Mouse (Mus musculus): ENCODE data around the gene Dnah8.
A peak's percentile ranks its signal among the peaks of the same experiment; 100 is the strongest.

Dnah8 gene

DNA sequence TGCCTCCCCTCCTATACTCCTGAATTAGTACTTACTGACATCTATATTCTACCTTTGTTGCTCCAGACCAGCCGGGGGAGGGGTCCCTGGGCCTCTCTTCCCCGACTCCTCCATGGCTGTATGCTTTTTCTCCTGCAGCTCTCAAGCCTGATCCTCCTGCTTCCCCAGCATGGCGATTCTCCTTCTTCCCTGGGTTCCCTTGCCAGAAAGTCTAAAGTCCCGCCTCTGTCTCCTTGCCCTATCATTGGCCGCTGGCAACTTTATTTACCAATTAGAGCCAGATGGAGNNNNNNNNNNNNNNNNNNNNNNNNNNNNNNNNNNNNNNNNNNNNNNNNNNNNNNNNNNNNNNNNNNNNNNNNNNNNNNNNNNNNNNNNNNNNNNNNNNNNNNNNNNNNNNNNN, 40.7 kb downstream of the Dnah8 start:
- no peak for DNase-seq

DNA sequence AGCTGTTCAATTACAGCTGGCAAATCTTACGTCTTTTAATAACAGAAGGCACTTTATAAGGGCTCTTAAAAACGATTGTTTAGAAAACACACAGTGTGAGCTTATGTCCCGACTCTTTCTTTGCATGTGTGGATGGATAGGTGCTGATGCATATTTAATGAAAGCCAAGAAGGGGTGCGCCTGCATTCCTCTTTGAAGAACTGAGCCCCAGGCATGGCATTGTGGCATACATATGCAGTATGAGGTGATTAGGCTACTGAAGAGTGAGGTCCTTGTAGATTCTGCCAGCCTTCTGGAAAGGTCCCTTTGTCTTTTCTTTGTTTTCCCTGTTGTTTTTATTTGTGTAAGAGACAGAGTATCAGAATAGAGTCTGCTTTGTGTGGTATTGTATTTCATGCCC, 48.4 kb downstream of the Dnah8 start:
- no peak for DNase-seq

DNA sequence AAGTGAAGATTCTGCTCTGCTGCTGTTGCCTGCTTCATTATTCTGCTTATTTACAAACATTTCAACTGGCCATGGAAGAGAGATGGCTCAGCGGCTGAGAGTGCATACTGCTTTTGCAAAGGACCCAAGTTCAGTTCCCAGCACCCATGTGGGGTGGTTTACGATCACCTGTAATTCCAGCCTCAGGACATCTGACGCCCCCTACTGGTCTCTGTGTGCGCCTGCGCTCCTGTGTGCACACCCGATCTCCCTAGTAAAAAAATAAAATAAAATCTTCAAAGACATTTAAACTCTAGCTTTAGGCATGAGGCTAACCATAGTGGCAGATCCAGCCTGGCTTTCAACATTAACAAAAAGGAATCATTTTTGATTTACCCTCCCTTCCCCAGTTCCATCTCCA, 48.9 kb downstream of the Dnah8 start:
- no peak for DNase-seq

DNA sequence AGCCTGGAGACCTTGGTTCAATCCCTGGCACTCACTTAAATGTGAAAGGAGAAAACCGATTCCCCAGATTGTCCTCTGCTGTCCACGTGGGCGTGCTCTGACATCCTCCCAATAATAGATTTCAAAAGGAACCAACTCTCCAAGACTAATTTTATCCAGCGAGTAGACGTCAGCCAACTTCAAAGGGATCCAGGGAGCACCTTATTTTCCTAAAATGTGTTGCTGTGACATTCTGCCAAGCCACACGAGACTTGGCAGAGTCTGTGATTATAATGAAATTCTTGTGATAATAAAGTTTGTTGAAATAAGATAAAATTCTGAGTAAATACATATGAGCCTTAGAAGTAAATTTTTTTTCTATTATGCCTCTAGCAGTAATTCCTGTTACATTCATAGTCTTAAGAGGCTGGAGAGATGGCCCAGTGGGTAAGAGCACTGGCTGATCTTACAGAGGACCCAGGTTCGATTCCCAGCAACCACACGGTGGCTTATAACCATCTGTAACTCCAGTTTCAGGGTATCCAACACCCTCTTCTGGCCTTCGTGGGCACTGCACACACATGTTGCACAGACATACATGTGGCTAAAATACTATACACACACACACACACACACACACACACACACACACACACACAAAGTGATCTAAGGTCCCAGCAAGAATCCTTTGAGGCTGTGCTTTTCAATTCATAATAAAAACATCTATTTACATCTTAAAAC, 51.0 kb downstream of the Dnah8 start:
- DNase-seq = no peak

DNA sequence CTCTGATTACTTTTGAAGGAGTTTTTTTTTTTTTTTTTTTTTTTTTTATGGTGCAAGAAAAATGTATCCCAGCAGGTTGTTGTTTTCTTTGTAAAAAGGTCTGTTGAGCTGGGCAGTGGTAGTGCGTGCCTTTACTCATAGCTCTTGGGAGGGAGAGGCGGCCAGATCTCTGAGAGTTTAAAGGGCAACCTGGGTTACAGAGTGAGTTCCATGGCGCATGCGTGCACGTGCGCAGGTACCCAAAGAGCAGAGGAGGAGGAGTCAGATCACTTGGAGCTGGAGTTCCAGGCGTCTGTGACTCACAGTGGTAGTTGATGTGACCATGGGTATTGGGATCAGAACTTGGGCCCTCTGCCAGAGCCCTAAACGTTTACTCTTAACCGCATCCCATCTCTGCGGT, 54.4 kb downstream of the Dnah8 start:
- no peak for DNase-seq

DNA sequence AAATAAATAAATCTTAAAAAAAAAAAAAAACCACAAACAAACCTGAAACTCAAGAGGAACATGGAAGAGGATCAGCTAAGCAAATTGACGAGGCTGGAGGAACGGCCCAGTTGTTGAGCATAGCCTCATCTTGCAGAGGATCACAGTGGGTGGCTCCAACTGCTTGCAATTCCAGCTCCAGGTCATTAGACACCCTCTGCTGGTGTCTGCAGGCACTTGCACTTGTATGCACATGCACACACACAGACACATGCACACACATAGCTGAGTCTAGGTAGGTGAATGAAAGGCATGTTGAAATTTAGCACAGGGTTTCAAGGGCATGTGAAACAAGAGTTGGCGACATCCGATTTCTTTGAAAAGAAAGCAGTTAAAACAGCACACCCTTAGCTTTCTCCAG, 55.5 kb downstream of the Dnah8 start:
- no peak for DNase-seq

DNA sequence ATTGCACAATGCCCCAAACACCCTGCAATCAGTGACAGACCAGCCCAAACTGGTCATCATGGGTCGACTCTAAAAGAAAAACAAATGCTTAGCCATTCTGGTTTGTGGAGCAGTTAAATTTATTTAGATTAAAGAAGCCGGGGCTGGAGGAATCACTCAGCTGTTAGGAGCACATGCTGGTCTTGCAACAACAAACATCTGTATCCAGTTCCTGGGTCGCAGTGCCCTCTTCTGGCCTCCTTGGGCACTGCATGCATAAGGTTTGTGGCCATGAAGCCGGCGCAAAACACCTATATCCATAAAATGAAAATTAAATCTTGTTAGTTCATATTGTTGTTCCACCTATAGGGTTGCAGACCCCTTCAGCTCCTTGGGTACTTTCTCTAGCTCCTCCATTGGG, 57.5 kb downstream of the Dnah8 start:
- peak; percentile 74 for DNase-seq

DNA sequence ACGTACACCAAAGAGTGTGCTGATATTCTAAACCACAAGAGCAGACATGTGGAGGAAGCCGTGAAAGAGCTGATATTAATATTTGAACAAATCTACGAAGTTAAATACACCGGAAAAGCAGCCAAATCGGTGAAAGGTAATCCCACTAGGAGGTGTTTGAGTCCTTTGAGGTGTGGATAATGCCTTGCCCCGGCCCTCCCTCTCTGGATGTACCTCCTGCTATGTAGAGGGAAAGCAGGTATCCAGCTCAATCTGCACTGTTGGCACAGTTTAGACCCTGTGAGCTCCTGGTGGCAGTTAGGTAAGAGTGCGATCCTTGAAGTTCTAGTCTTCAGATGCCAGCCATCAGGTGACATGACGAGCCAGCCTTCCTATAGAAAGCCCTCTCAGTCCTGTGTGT, 66.0 kb downstream of the Dnah8 start:
- no peak for DNase-seq

DNA sequence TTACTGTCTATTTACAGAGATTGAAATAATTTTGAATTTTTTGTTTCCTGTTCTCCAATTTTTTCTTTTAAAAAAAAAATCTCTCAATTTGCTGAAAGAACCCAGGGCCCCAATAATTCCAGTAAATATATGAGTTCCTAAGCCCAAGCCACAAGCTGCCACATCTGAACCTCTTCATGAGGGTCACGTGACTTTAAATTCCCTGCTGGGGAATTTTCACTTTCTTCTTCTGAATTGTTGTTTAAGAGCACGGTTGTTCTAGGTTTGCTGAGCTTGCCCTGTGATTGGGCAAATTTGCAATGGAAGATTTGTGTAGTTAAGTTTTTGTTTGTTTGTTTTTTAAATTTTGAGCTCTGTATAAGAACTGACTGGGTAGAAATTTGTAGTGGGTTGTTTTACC, 67.3 kb downstream of the Dnah8 start:
- no peak for DNase-seq

DNA sequence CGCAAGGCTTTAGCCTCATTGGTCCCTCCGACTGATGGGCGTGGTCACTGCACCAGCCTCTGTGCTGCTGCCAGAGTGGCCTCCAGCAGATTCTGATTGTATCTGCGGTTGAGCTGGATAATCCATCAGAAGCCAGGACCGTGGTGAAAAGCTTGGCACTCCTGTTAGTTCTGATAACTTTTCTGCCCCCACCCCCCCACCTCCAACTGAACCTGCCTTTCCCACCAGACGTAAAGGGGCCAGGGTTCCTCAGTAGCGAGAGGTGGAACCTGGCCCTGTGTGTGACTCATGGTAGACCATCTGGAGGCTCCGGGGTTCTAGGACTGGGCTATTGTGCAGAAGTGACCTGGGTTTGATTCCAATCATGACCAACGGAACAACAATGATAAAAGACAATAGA, 70.1 kb downstream of the Dnah8 start:
- no peak for DNase-seq

DNA sequence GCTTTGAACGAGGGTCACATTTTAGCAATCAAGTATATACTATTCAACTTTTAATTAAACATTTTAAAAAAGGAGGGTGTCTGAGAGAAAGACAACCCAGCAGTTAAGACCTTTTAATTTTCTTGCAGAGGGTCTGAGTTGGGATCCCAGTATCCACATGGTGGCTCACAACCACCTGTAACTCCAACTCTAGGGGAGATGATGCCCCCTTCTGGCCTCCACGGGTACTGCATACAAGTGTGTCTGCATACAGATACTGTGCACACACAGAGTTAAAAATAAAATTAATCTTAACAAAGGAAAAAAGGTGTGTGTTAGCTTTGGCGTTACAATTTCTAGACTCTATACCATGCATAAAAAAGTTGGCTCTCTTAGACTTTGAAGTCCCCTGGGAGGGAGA, 90.6 kb downstream of the Dnah8 start:
- DNase-seq = no peak

DNA sequence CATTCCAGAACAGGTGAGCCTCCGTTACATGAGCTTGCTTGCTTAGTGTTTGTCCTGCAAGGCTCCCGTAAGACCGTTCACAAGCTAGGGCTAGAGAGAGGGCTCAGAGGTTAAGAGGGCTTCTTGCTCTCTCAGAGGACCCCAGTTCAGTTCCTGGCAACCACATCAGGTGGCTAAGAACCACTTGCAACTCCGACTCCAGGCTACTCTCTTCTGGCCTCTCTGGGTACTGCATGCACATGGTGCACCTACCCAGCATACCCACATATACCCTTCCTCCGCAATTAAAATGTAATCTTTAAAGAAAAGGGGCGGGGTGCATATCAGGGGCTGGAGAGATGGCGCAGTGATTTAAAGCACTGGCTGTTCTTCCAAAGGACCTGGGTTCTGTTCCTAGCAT, 94.0 kb downstream of the Dnah8 start:
- no peak for DNase-seq

DNA sequence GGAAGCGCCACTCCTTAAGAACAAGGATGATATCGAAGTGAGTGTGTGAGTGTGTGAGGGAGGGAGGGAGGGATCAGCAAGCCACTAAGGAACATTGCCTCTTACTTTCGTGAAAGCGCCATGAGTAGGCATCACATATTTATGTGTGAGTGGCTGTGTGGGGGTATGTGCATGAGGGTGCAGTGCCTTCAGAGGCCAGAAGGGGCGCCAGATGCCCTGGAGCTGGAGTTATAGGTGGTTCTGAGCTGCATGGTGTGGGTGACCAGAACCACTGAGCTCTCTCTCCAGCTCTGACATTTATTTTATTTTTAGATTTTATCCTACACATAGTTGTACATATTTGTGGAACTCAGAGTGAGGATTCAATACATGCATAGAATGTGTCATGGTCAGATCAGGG, 94.9 kb downstream of the Dnah8 start:
- DNase-seq = no peak

DNA sequence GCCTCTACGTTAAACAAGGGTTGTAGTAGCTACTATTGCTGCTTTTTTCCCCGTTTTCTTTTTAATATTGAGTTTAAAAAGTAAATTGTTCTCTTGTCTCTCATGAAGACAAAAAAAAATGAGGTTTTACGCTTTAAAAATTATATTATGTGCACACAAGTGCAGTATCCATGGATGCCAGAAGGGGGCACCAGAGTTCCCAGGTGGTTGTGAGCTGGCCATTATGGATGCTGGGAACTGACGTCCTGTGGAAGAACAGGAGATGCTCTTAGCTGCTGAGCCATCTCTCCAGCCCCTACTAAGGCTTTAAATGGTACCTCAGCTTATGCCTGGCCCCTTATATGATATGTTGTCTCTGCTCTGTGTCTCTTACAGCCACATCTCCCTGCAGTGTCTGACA, 103.6 kb downstream of the Dnah8 start:
- no peak for DNase-seq

DNA sequence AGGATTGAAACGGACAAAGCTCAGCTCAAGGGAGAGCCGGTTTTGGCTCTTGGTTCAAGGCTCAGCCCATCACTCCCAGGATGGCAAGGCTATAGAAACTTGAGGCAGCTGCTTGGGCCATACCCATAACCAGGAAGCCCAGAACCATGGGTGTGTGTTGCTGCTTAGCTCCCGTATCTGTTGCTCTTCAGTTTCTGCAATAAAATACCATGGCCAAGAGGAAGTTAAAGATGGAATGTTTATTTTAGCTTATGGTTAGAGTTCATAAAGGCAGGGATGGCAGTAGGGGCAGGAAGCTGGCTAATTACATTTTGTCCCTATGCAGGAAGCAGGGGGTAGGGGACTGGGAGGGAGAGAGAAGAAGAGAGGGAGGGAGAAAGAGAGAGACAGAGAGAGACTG, 108.6 kb downstream of the Dnah8 start:
- no peak for DNase-seq

DNA sequence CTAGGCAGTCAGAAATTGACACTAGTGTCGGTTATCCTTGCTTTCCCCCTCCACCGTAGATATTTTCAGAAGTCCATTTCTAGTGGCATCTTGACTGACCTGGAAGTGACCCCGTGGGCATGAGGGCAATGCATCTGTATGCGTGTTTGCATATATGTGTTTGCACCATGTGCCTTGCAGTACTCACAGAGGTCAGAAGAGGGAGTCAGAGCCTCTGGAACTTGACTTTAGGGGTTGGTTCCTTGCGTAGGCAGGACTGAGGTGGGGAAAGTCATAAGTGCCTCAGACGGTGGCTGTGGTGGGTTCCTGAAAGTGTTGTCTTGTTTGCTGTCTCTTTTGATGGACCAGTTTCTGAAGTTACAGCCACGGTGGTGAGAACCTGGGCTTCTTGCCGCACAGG, 110.6 kb downstream of the Dnah8 start:
- DNase-seq = no peak

DNA sequence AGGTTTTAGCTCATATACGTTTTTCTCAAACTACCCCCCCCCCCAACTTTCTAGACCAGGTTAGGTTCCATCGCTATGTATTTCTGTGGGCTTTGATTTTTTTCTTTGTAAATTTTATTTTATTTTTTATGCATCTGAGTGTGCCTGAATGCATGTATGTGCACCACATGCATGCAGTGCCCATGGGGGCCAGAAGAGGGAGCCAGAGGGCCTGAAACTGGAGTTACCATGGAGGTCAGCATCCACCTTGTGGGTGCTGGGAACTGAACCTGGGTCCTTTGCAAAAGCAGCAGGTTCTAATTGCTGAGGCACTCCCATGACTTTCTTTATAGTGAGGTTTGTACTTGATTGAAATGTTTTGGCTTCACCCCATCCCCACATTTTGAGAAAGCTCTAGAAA, 111.3 kb downstream of the Dnah8 start:
- DNase-seq = no peak

DNA sequence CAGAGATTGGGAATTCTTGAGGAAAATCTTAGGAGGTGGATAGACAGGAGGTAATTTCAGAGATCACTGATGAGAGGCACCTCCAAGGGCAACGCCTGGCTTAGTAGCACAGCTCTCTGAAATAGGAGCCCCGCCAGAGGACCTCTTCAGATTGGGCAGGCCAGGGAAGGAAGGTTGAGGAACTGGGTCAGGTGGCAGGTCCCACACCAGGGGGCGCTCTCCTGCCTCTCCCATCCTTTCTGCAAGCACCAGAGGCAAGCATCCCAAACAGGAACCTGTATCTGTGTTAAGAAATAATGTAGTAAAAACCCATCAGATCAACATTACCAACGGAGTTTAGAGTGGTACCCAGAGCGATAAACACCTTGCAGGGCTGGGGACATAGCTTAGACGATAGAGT, 113.6 kb downstream of the Dnah8 start:
- peak; percentile 70 for DNase-seq

DNA sequence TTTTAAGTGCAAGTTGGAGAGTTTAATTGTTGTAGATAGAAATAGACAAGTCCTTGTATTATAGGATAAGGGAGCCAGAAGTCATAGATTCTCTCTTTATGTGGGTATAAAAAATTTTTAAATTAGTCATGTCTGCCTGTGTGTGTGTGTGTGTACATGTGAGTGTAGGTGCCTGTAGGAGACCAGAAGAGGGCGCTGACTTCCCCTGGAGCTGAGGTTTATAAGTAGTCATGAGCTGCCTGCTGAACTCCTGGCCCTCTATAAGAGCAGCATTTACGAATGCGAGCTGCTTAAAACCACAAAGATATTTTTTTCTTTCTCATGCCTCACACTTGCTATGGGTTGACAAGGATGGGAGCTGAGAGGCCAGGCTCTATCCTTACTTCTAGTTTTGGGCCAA, 115.6 kb downstream of the Dnah8 start:
- DNase-seq = no peak

DNA sequence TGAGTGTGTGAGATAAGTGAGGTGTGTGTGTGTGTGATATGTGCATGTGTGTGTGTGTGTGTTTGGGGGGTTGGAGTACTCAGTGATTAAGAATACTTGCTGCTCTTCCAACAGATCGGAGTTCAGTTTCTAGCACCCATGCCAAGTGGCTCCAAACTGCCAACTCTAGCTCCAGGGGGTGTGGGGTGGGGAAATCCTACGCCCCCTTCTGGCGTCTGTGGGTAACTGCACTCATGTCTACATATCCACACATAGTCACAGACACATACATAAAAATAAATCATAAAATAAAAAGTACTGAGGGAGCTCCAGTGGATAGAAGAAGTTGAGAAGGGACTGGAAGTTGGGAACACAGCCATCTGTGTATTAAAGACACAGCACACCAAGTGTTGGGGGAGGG, 119.8 kb downstream of the Dnah8 start:
- no peak for DNase-seq

DNA sequence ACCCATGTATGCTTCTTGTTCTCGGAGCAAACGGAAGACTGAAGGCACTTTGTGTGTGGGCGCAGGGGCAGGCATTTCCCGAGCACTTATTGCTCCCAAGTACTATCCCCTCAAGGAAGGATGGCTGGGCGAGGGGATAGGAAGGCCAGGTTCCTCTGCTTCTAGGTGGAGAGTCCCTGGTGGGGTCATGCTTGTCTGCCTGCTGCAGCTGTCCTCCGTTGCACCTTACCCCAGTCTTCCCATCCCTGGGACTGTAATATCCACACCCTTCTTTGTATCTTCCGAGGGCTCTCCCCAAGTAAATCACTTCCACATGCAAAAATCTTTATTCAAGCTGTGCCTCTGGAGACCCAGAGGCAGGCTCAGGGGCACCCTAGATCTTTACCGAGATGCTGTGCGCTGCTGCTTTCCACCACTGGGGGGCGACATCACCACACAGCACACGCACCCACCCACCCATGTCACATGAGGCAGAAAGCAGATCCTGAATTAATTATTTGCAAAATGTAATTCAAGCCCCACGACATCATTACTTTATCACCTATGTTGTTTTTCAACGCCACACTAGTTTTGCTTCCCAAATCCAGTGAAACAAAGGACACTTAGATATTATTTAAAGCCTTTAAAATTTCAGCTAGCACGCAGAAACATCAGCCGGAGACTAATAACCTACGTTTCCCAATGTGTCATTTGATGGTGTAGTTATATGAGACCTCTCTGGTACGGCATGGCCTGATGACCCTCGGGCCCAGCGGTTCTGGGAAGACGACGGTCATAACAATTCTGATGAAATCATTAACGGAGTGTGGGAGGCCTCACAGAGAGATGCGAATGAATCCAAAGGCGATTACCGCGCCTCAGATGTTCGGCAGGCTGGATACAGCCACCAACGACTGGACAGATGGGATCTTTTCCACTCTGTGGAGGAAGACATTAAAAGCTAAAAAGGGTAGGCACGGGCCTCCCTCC, 122.2 kb downstream of the Dnah8 start:
- DNase-seq = peak; percentile 68

DNA sequence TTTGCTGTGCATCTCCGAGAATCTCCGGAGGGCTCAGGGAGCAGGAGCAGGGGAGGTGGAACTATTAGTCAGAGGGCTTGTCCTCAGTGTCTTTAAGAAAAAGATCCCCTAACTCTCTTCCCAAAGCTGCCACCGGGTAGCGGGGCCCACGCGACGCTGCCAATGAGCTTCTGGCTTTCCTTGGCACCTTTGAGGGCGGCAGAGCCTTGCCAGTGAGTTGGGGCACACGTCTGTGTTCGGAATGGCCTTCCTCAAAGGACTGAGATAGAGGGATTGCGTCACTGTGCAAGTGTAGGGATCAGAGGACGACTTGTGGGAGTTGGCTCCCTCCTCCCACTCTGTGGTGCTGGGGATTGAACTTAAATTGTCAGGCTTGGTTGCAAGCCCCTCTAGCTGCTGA, 125.2 kb downstream of the Dnah8 start:
- no peak for DNase-seq

DNA sequence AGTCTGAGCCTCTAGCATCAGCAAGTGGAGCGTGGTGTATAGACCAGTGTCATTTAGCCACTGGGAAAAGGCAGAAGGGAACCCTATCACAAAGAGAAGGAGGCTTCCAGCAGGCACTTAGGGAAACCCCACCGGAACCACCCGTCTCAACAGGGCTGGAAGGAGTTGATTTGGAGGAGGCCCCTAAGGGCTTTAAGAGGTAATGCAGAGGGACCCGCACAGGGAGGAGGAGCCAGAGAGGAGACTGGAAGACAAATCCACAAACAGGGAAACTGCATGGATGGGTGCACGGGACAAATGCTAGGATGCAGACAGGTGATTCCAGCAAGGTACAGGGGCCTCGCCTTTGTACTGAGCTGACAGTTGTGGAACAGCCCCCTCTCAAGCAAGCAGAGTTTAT, 126.1 kb downstream of the Dnah8 start:
- no peak for DNase-seq

DNA sequence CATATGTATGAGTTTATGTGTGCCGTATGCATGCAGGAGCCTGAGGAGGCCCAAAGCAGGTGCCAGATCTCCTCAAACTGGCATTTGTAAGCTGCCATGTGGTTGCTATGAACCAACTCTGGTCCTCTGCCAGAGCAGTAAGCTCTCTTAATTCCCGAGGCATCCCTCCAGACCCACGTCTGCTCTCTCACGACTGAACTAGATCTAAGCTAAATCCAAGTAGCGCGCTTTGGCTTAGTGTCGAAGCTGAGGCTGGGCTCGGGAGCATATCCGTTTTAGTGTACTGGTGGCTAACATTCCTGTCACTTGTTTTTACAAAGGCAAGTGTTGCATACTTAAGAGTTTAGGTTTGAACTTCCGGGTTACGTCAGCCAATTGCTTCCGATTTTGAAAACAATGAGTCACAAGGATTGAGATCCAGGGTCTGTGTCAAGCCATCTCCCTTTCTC, 128.2 kb downstream of the Dnah8 start:
- DNase-seq = peak; percentile 14
